Mouse (Mus musculus) forebrain, embryonic 16.5 days (tissue): Measurements from ENCODE around the gene Klrb1a. TPM values are rescaled to one million over a fixed set of nuclear protein-coding genes. Genes with fewer than 3 reads are reported as not detected.
"Not testable (repeated sequence)": the region's sequence is repeated elsewhere in the genome, so short reads cannot be mapped to it uniquely, and the experiment has no call there.

Experiments
- ATAC-seq: fragments of 200-750 bp; cut with Nextera tagmentation; 2 replicates; pipeline ENCODE4 v1.8.0; 2017; ENCODE audit warnings: mild to moderate bottlenecking, moderate library complexity
- H3K27ac ChIP-seq: fragments of 300-500 bp; sonication (generic); 2 replicates; pipeline ENCODE4 v1.5.1; 2014; ENCODE audit warnings: low read length, control low read depth
- H3K27me3 ChIP-seq: fragments of 300-500 bp; sonication (generic); replicated peaks from 2 replicates; pipeline ENCODE4 v1.6.1; 2014; ENCODE audit warnings: low read length; ENCODE audit not compliant: control insufficient read depth, insufficient read depth
- H3K36me3 ChIP-seq: fragments of 300-500 bp; sonication (generic); 2 replicates; pipeline ENCODE4 v1.6.1; 2014; ENCODE audit not compliant: control insufficient read depth, insufficient read depth
- H3K4me1 ChIP-seq: fragments of 300-500 bp; sonication (generic); replicated peaks from 2 replicates; pipeline ENCODE4 v1.6.1; 2014; ENCODE audit warnings: low read length; ENCODE audit not compliant: control insufficient read depth, insufficient read depth
- H3K4me2 ChIP-seq: fragments of 300-500 bp; sonication (generic); 2 replicates; pipeline ENCODE4 v1.6.1; 2014; ENCODE audit warnings: mild to moderate bottlenecking, low read length, control low read depth
- H3K4me3 ChIP-seq: fragments of 300-500 bp; sonication (generic); replicated peaks from 2 replicates; pipeline ENCODE4 v1.5.1; 2014; ENCODE audit warnings: mild to moderate bottlenecking, low read length, control low read depth
- H3K9ac ChIP-seq: fragments of 300-500 bp; sonication (generic); replicated peaks from 2 replicates; pipeline ENCODE4 v1.6.1; 2014; ENCODE audit warnings: low read depth, low read length, control low read depth
- H3K9me3 ChIP-seq: fragments of 300-500 bp; sonication (generic); 2 replicates; pipeline ENCODE4 v1.6.1; 2016; ENCODE audit warnings: low read length; ENCODE audit not compliant: control insufficient read depth
- WGBS: fragments of 180-500 bp; shearing (Covaris S2); extraction: QIAGEN DNeasy Blood & Tissue Kit; methylation state at CpG from one replicate; pipeline ENCODE4 v1.1.7; 2014; 5-methylcytosine and 5-hydroxymethylcytosine counted together
- polyA plus RNA-seq: library from polyadenylated mRNA; unstranded; fragments of >200 nt; fragmentation: Nextera tagmentation; extraction: Ambion mirVana; gene quantifications from 2 replicates; pipeline ENCODE4 v1.2.1, GENCODE M21; 2015

Klrb1a gene
- not detected in 2 replicates for polyA plus RNA-seq

DNA sequence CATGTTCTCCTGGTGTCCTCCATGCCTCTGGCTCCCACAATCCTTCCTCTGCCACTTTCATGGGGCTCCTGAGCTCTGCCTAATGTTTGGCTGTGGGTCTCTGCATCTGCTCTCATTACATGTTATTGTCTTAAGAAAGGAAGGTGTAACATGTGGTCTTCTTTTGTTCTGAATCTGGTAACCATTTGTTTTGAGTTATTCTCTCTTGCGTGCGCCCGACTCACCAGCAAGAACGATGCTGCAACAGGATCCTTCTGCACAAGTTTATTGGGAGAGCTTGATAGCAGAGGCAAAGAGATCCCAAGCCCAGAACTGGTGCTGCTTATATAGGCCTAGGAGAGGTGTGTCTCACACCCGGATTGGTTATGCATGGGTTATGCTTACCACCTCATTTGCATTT lies at the start of gene Klrb1a:
Gene Klrb1a (minus strand): TSS at position 101 of the 400 bp plus-strand sequence.
- not testable (repeated sequence) for H3K9me3 ChIP-seq, H3K9ac ChIP-seq, H3K36me3 ChIP-seq, H3K4me1 ChIP-seq, H3K4me2 ChIP-seq, ATAC-seq, H3K27ac ChIP-seq, H3K4me3 ChIP-seq, H3K27me3 ChIP-seq
- 100% methylated on average over 5 of the region's 5 CpGs for WGBS

DNA sequence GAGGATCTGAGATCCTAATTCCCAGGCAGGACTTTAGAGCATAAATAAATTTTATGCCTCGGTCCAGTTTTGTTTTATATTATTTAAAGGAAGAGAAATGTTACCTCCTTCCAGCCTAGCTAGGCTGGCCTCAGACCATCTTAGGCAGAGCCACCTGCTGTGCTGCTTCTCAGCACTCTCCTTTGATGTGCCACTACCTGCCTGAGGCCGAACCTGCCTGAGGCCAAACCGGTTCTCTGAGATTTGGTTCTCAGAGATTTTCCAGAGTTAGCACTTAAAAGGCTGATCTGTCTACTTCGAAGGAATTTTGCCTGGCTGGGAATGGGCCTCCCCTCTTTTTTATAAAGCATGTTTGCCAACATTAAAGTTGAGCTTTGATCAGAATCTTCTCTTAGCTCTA lies 46.6 kb upstream of the Klrb1a start:
- H3K9ac ChIP-seq: no peak overlapping the region
- no peak overlapping the region for H3K27ac ChIP-seq
- H3K9me3 ChIP-seq: no peaks in the 10 kb centered on the region
- H3K36me3 ChIP-seq: no peaks in the 10 kb centered on the region
- 68% methylated on average over 4 of the region's 4 CpGs for WGBS
- no peaks in the 10 kb centered on the region for H3K27me3 ChIP-seq
- H3K4me3 ChIP-seq: no peak overlapping the region
- ATAC-seq: no peak
- no peaks in the 10 kb centered on the region for H3K4me1 ChIP-seq
- H3K4me2 ChIP-seq: no peak overlapping the region

DNA sequence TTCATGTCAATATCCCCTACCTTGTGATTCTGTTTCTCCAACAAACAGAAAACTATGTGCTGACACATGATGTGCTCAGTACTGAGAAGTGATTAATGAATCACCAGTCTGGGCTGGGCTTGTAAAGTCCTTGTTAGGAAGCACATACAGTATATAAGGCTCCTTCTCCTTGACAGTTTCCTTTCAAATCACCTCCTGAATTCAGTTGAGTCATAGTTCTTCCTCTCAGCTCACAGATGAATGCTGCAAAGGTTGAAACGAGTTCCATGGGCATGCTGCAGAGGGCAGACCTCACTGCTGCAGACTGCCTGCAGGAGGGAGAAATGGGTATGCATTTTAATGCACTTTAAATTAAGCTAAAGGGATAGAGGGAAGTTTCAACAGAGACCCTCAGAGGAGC lies 38.9 kb upstream of the Klrb1a start, which contains the start of gene Clec2h:
Gene Clec2h (plus strand): TSS at position 180 of the 400 bp plus-strand sequence.
- ATAC-seq: no peak
- H3K9me3 ChIP-seq: no peaks in the 10 kb centered on the region
- H3K36me3 ChIP-seq: no peaks in the 10 kb centered on the region
- no peak within 1 kb of the TSS for H3K4me2 ChIP-seq
- H3K9ac ChIP-seq: no peak within 1 kb of the TSS
- 0% methylated on average over 1 of the region's 1 CpGs for WGBS
- H3K4me1 ChIP-seq: no peaks in the 10 kb centered on the region
- H3K27me3 ChIP-seq: no peaks in the 10 kb centered on the region
- no peak within 1 kb of the TSS for H3K27ac ChIP-seq
- H3K4me3 ChIP-seq: no peak within 1 kb of the TSS

DNA sequence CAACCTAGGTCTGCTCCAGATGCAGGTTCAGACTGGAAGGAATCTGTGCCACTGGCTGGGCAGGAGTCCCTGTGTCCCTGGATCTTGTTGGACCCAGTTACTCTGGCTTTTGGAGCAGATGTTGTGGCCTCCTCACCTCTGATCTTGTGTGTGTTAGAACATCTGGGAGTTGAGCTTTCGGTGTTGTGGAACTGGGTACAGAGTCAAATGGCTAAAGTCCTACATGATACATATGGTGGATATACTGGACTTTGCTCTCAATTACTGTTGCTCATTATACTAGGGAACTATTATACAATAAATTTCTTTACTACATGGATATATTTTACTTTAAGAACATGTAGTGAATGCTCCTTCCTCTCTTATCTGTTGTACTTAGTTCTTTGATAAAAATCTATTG lies 37.9 kb upstream of the Klrb1a start:
- H3K9ac ChIP-seq: no peak overlapping the region
- no peaks in the 10 kb centered on the region for H3K27me3 ChIP-seq
- no peaks in the 10 kb centered on the region for H3K4me1 ChIP-seq
- H3K4me3 ChIP-seq: no peak overlapping the region
- H3K9me3 ChIP-seq: no peaks in the 10 kb centered on the region
- H3K36me3 ChIP-seq: no peaks in the 10 kb centered on the region
- H3K4me2 ChIP-seq: no peak overlapping the region
- WGBS: 97% methylated on average over 1 of the region's 1 CpGs
- ATAC-seq: no peak
- no peak overlapping the region for H3K27ac ChIP-seq

DNA sequence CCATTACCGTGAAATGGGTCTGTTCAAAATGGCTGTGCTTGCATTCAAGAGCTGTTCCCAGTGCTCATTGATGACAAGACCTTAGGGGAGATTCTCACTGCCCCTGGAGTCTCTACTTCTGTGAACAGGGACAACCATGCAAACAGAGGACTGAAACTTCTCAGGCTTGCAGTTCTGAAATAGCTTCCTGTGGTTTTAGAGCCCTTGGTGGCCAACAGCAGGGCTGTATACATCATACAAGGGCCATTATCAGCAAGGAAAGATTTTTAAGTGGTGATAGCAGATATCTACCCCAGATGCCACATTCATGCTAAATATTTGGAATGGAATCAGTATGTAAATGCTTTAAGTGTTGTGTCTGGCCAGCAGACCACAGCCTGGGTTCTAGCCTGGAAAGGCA lies 29.6 kb upstream of the Klrb1a start:
- H3K9ac ChIP-seq: no peak overlapping the region
- H3K27me3 ChIP-seq: no peaks in the 10 kb centered on the region
- no peaks in the 10 kb centered on the region for H3K9me3 ChIP-seq
- H3K4me2 ChIP-seq: no peak overlapping the region
- no peaks in the 10 kb centered on the region for H3K36me3 ChIP-seq
- no peak for ATAC-seq
- no peaks in the 10 kb centered on the region for H3K4me1 ChIP-seq
- 100% methylated on average over 1 of the region's 1 CpGs for WGBS
- no peak overlapping the region for H3K27ac ChIP-seq
- H3K4me3 ChIP-seq: no peak overlapping the region

DNA sequence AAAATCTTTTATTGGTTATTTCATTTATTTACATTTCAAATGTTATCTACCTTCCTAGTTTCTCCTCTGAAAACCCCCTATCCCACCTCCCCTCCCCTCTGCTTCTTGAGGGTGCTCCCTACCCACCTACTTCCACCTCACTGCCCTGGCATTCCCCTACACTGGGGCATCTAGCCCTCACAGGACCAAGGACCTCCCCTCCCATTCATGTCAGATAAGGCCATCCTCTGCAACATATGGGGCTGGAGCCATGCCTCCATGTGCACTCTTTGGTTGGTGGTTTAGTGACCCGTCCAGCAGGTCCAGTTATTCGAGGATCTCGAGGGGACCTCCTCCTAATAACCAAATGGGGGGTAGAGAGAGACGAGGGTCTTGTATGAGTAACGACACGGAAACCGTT lies 27.5 kb upstream of the Klrb1a start:
- not testable (repeated sequence) for ATAC-seq, H3K9ac ChIP-seq, H3K27me3 ChIP-seq, H3K4me2 ChIP-seq, H3K4me3 ChIP-seq, H3K4me1 ChIP-seq, H3K36me3 ChIP-seq, H3K9me3 ChIP-seq, H3K27ac ChIP-seq
- 92% methylated on average over 4 of the region's 7 CpGs for WGBS

DNA sequence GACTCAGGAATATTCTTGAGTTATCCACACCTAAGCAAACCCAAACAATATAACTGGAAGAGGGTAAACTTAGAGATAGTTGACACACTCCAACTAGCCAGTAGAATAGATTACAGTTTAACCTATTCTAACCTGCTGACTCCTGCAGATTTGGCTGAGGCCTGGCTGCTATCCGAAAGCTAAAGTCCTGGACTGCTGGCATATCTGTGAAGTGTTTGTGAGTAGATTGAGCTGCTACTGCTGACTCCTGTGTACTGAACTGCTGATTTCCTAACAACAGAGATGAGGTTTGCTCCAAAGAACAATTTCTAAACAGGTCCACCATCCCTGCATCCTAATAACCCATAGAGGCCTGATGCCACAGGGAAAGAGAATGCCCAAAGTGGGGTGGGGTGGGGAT lies 26.9 kb upstream of the Klrb1a start:
- no peak for ATAC-seq
- H3K9me3 ChIP-seq: no peaks in the 10 kb centered on the region
- H3K4me3 ChIP-seq: no peak overlapping the region
- WGBS: 100% methylated on average over 1 of the region's 1 CpGs
- no peak overlapping the region for H3K27ac ChIP-seq
- no peaks in the 10 kb centered on the region for H3K27me3 ChIP-seq
- H3K4me2 ChIP-seq: no peak overlapping the region
- no peak overlapping the region for H3K9ac ChIP-seq
- H3K4me1 ChIP-seq: no peaks in the 10 kb centered on the region
- H3K36me3 ChIP-seq: no peaks in the 10 kb centered on the region

DNA sequence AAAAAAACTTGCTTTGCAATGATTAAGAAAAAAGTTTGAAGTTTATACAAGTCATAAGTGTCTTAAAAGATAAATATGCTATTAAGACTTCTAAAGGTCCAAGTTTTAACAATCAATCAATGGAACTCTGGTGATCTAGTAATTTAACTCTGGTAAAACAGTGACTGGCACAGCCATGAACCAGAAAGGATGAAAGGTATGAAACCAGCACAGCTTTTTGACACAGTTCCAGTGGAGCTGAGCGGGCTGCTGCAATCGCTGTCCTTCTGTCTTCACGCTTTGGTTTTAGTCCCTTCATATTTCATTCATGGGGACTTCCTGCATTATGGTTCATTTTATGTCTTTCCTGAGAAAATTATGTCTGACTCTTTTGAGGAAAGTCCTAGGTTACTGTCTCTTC lies 26.3 kb upstream of the Klrb1a start:
- ATAC-seq: no peak
- H3K4me2 ChIP-seq: no peak overlapping the region

DNA sequence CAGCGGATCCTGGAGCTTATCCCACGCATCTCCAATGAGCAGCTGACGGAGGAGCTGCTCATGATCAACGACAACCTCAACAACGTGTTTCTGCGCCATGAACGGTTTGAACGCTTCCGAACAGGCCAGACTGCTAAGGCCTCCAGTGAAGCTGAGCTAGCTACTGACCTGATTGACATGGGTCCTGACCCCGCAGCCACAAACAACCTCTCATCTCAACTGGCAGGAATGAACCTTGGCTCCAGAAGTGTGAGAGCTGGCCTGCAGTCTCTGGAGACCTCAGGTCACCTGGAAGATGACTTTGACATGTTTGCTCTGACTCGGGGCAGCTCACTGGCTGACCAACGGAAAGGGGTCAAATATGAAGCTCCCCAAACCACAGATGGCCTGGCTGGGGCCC lies 22.4 kb upstream of the Klrb1a start:
- H3K4me1 ChIP-seq, H3K27ac ChIP-seq, H3K27me3 ChIP-seq, H3K9ac ChIP-seq, H3K9me3 ChIP-seq, H3K4me2 ChIP-seq, H3K36me3 ChIP-seq, ATAC-seq, H3K4me3 ChIP-seq: not testable (repeated sequence)
- 94% methylated on average over 12 of the region's 12 CpGs for WGBS

More for the DNA sequence above, 26.3 kb upstream of the Klrb1a start:
- Histone ChIP-seq H3K4me1 (no peaks in the 10 kb centered on the region), H3K27ac (no peak overlapping the region), H3K4me3 (no peak overlapping the region), H3K36me3 (no peaks in the 10 kb centered on the region), H3K9me3 (no peaks in the 10 kb centered on the region), H3K9ac (no peak overlapping the region), H3K27me3 (no peaks in the 10 kb centered on the region)
- 89% methylated on average over 3 of the region's 3 CpGs for WGBS

DNA sequence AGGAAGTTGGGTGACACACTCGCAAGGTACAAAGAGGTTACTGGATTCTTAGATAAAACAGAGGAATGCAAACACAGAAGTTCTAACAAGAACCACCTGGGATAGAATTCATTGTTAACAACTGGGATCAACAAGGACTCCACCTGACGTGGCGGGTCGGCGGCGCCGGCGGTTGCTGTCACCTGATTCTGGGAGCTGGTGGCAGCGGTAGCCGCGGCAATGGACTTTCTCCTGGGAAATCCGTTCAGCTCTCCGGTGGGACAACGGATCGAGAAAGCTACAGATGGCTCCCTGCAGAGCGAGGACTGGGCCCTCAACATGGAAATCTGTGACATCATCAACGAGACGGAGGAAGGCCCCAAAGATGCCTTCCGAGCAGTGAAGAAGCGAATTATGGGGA lies 21.4 kb upstream of the Klrb1a start:
- not testable (repeated sequence) for H3K36me3 ChIP-seq, H3K4me2 ChIP-seq, H3K9me3 ChIP-seq, H3K4me1 ChIP-seq, H3K27me3 ChIP-seq, H3K27ac ChIP-seq, H3K9ac ChIP-seq, H3K4me3 ChIP-seq, ATAC-seq
- 95% methylated on average over 20 of the region's 20 CpGs for WGBS
